Mouse (Mus musculus) ES-Bruce4 (cell line): ENCODE data around the gene Calm5.

Source experiments
- CTCF ChIP-seq: IDR thresholded peaks from one replicate; pipeline ENCODE4 v1.8.1; 2011; ENCODE audit warnings: low read depth, low read length
- POLR2A ChIP-seq: IDR thresholded peaks from one replicate; pipeline ENCODE4 v1.8.1; 2011; ENCODE audit warnings: low read length; ENCODE audit not compliant: insufficient read depth

- TF ChIP-seq CTCF: no peak
- no peak for TF ChIP-seq POLR2A
Measured at GRCm38 (mm10) chr13:3890061-3890460, 36.1 kb downstream of the Calm5 start.
